Mouse (Mus musculus): ENCODE results near the gene Nipsnap1.

Nipsnap1 gene

GRCm38 (mm10) chr11:4865645-4866251 lies 8.0 kb upstream of the Nipsnap1 start:
- peak; percentile 47 for DNase-seq (ENCODE audit: extremely low spot score, low spot score)

GRCm38 (mm10) chr11:4874551-4874950 lies 800 bp downstream of the Nipsnap1 start:
- DNase-seq (ENCODE audit: extremely low spot score, low spot score) = peak; percentile 48

GRCm38 (mm10) chr11:4881087-4881486 lies 7.3 kb downstream of the Nipsnap1 start:
- no peak for DNase-seq (ENCODE audit: extremely low spot score, low spot score)

- DNase-seq (ENCODE audit: extremely low spot score, low spot score) = peak; percentile 23
Measured at GRCm38 (mm10) chr11:4882892-4883627, 9.3 kb downstream of the Nipsnap1 start.

- peak; percentile 65 for DNase-seq (ENCODE audit: extremely low spot score, low spot score)
Measured at GRCm38 (mm10) chr11:4885385-4885903, 11.7 kb downstream of the Nipsnap1 start.

GRCm38 (mm10) chr11:4886987-4887386 lies 13.2 kb downstream of the Nipsnap1 start:
- no peak for DNase-seq (ENCODE audit: extremely low spot score, low spot score)

- peak; percentile 89 for DNase-seq (ENCODE audit: extremely low spot score, low spot score)
Measured at GRCm38 (mm10) chr11:4894848-4895816, 21.4 kb downstream of the Nipsnap1 start, which contains the start of gene Thoc5. Gene Thoc5, plus strand, starts transcription at chr11:4895320.

GRCm38 (mm10) chr11:4900437-4900836 lies 26.7 kb downstream of the Nipsnap1 start:
- DNase-seq (ENCODE audit: extremely low spot score, low spot score) = no peak

GRCm38 (mm10) chr11:4901956-4902355 lies 28.2 kb downstream of the Nipsnap1 start:
- no peak for DNase-seq (ENCODE audit: extremely low spot score, low spot score)

- no peak for DNase-seq (ENCODE audit: extremely low spot score, low spot score)
Measured at GRCm38 (mm10) chr11:4906231-4906630, 32.5 kb downstream of the Nipsnap1 start.

- peak; percentile 60 for DNase-seq (ENCODE audit: extremely low spot score, low spot score)
Measured at GRCm38 (mm10) chr11:4916068-4916467, 42.3 kb downstream of the Nipsnap1 start.

- DNase-seq (ENCODE audit: extremely low spot score, low spot score) = no peak
Measured at GRCm38 (mm10) chr11:4921281-4921680, 47.5 kb downstream of the Nipsnap1 start.

GRCm38 (mm10) chr11:4921751-4922150 lies 48.0 kb downstream of the Nipsnap1 start:
- no peak for DNase-seq (ENCODE audit: extremely low spot score, low spot score)

GRCm38 (mm10) chr11:4927224-4927623 lies 53.5 kb downstream of the Nipsnap1 start:
- no peak for DNase-seq (ENCODE audit: extremely low spot score, low spot score)

- DNase-seq (ENCODE audit: extremely low spot score, low spot score) = no peak
Measured at GRCm38 (mm10) chr11:4931009-4931601, 57.4 kb downstream of the Nipsnap1 start.

- no peak for DNase-seq (ENCODE audit: extremely low spot score, low spot score)
Measured at GRCm38 (mm10) chr11:4936243-4936642, 62.5 kb downstream of the Nipsnap1 start.
